Mouse (Mus musculus) E14TG2a.4 (cell line): Measurements from ENCODE around the gene Dnmt3a.

Experiments
- CTCF ChIP-seq: conservative IDR thresholded peaks from 2 replicates; pipeline ENCODE4 v1.5.1; 2014; ENCODE audit warnings: low read length
- NANOG ChIP-seq: IDR thresholded peaks from 2 replicates; pipeline ENCODE4 v1.6.1; 2014; ENCODE audit warnings: borderline replicate concordance, low read length, mixed read lengths
- POU5F1 ChIP-seq: IDR thresholded peaks from 2 replicates; pipeline ENCODE4 v1.6.1; 2014; ENCODE audit warnings: low read length, borderline replicate concordance

DNA sequence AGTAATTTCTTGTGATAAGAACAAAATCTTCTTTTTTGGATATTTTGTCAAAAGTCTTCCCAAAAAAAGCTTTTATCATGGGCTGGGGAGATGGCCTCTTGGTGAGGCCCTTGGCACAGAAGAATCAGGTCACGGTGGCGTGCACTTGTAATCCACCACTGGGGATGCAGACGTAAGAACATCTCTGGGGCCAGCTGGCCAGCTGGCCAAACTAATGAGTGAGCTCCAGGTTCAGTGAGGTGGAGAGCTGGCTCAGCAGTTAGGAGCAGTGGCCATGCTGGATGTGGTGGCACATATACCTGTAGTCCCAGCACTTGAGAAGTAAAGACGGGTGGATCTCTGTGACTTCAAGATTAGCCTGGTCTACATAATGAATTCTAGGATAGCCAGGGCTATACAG, 37.4 kb upstream of the Dnmt3a start:
- no peak for TF ChIP-seq CTCF
- no peak for TF ChIP-seq POU5F1
- no peak for TF ChIP-seq NANOG
